Comparison of ENCODE assay signal across 29 mouse cellular contexts in the genomic region with DNA sequence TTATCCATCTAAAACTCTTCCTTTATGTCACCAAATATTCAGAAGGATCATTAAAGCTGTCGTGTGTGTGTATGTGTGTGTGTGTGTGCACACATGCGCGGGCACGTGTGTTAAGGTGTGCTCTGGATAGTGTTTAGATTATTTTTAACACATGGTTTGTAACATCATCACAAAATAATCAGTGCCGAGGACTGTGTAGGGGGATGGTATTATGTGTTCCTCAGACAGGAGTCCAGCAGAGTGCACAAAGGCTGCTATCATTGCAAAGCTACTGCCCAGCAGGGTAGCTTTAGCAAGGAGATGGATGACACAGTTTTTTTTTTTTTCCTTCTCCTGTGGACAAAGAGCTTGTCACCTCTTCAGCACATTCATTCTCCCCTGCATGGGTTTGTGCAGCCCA.
A peak's percentile ranks its signal among the peaks of the same experiment; 100 is the strongest.
DNase-seq lines count a peak whose midpoint lies in the region; ATAC-seq lines count a peak whose summit lies in the region.
"Had no signal": no experiment of that assay in that cellular context is flagged by ENCODE, and none has a peak within 500 bp of the region (broad histone marks: within the 10 kb centered on the region; RNA-seq: fewer than 3 reads in every experiment).

No protein-coding gene starts in this region.

- H3K27me3 ChIP-seq in forebrain, embryonic 13.5 days = no peaks in the 10 kb centered on the region
- no peaks in the 10 kb centered on the region for H3K27me3 ChIP-seq in forebrain, embryonic 10.5 days (ENCODE audit: poor library complexity, severe bottlenecking)
- no peaks in the 10 kb centered on the region for H3K27me3 ChIP-seq in neural tube, embryonic 11.5 days (ENCODE audit: control insufficient read depth, insufficient read depth, low read length)
- no peaks in the 10 kb centered on the region for H3K27me3 ChIP-seq in neural tube, embryonic 15.5 days (replicated peaks)
- no peaks in the 10 kb centered on the region for H3K27me3 ChIP-seq in midbrain, embryonic 12.5 days
- H3K27me3 ChIP-seq in neural tube, embryonic 14.5 days (ENCODE audit: control insufficient read depth, insufficient read depth, low read length) = no peaks in the 10 kb centered on the region
- H3K27me3 ChIP-seq: heart, embryonic 13.5 days; limb, embryonic 12.5 days; liver, embryonic 15.5 days; Patski had no signal

- H3K4me2 ChIP-seq in forebrain, embryonic 13.5 days = no peak overlapping the region
- no peak overlapping the region for H3K4me2 ChIP-seq in neural tube, embryonic 11.5 days (ENCODE audit: low read depth)
- no peak overlapping the region for H3K4me2 ChIP-seq in neural tube, embryonic 15.5 days
- H3K4me2 ChIP-seq in midbrain, embryonic 12.5 days (replicated peaks) = no peak overlapping the region
- H3K4me2 ChIP-seq in neural tube, embryonic 14.5 days (ENCODE audit: low read depth, low read length) = no peak overlapping the region
- H3K4me2 ChIP-seq: heart, embryonic 13.5 days; limb, embryonic 12.5 days; liver, embryonic 15.5 days; lung, embryonic 14.5 days had no signal

- no peak overlapping the region for H3K4me3 ChIP-seq in forebrain, embryonic 13.5 days
- no peak overlapping the region for H3K4me3 ChIP-seq in forebrain, embryonic 10.5 days
- no peak overlapping the region for H3K4me3 ChIP-seq in neural tube, embryonic 11.5 days (ENCODE audit: low read depth, low read length)
- no peak overlapping the region for H3K4me3 ChIP-seq in neural tube, embryonic 15.5 days (replicated peaks)
- H3K4me3 ChIP-seq in midbrain, embryonic 12.5 days = no peak overlapping the region
- no peak overlapping the region for H3K4me3 ChIP-seq in neural tube, embryonic 14.5 days (ENCODE audit: low read depth, low read length)
- H3K4me3 ChIP-seq: heart, embryonic 13.5 days; layer of hippocampus, adult 2 months; limb, embryonic 12.5 days; liver, embryonic 15.5 days; myocyte had no signal

- no peak for DNase-seq in forebrain, embryonic 10.5 days (ENCODE audit: extremely low spot score, low spot score)
- peak; percentile 20 for DNase-seq in neural tube, embryonic 11.5 days (ENCODE audit: low spot score)
- no peak for DNase-seq in left cerebral cortex, postnatal 4 days
- DNase-seq in adrenal gland, postnatal 4 days (ENCODE audit: low spot score in 2 of 2) = no peak
- DNase-seq: adrenal gland, postnatal 10 days; cerebellum, adult 11-12 months; cerebellum, adult 9-11 months; forebrain, postnatal 0 days; gastrocnemius, postnatal 10 days; heart, postnatal 10 days; kidney, adult 18-20 months; kidney, postnatal 36 days; lung, embryonic 14.5 days; lung, postnatal 14 days; right cerebral cortex, adult 18-20 months; thymus, adult 18-20 months; thymus, postnatal 25 days had no signal

- no peaks in the 10 kb centered on the region for H3K9me3 ChIP-seq in forebrain, embryonic 13.5 days (replicated peaks)
- no peaks in the 10 kb centered on the region for H3K9me3 ChIP-seq in forebrain, embryonic 10.5 days
- no peaks in the 10 kb centered on the region for H3K9me3 ChIP-seq in neural tube, embryonic 11.5 days (ENCODE audit: control insufficient read depth, low read length)
- no peaks in the 10 kb centered on the region for H3K9me3 ChIP-seq in neural tube, embryonic 15.5 days (replicated peaks)
- no peaks in the 10 kb centered on the region for H3K9me3 ChIP-seq in midbrain, embryonic 12.5 days
- H3K9me3 ChIP-seq in neural tube, embryonic 14.5 days (ENCODE audit: control insufficient read depth, low read length) = no peaks in the 10 kb centered on the region
- H3K9me3 ChIP-seq: heart, embryonic 13.5 days; limb, embryonic 12.5 days; liver, embryonic 15.5 days had no signal

- WGBS in forebrain, embryonic 13.5 days = 74% methylated on average over 5 of the region's 5 CpGs
- WGBS in forebrain, embryonic 10.5 days = 75% methylated on average over 5 of the region's 5 CpGs
- WGBS in neural tube, embryonic 11.5 days = 58% methylated on average over 5 of the region's 5 CpGs
- 62% methylated on average over 5 of the region's 5 CpGs for WGBS in neural tube, embryonic 15.5 days
- WGBS in midbrain, embryonic 12.5 days = 65% methylated on average over 5 of the region's 5 CpGs
- 59% methylated on average over 5 of the region's 5 CpGs for WGBS in neural tube, embryonic 14.5 days

- 0 out of 2 replicates have a peak, but pooled peaks have one; percentile 50 for ATAC-seq in forebrain, embryonic 13.5 days
- ATAC-seq in neural tube, embryonic 11.5 days (ENCODE audit: insufficient read depth, low FRiP score, low TSS enrichment) = peak; percentile 80
- no peak for ATAC-seq in neural tube, embryonic 15.5 days (ENCODE audit: low FRiP score)
- peak; percentile 41; the same call in 1 of the 2 replicates for ATAC-seq in midbrain, embryonic 12.5 days (ENCODE audit: low FRiP score, low read depth)
- peak; percentile 46; the same call in 1 of the 2 replicates for ATAC-seq in neural tube, embryonic 14.5 days (ENCODE audit: low read depth)
- ATAC-seq: forebrain, postnatal 0 days; inflammation-experienced regulatory T-cells, adult 6 months; Patski had no signal

- H3K27ac ChIP-seq in forebrain, embryonic 13.5 days = no peak overlapping the region
- no peak overlapping the region for H3K27ac ChIP-seq in forebrain, embryonic 10.5 days
- H3K27ac ChIP-seq in neural tube, embryonic 11.5 days (ENCODE audit: low read depth, low read length) = no peak overlapping the region
- H3K27ac ChIP-seq in neural tube, embryonic 15.5 days (replicated peaks) = no peak overlapping the region
- H3K27ac ChIP-seq in midbrain, embryonic 12.5 days (replicated peaks) = no peak overlapping the region
- no peak overlapping the region for H3K27ac ChIP-seq in neural tube, embryonic 14.5 days (ENCODE audit: low read depth, low read length)
- H3K27ac ChIP-seq: heart, embryonic 13.5 days; layer of hippocampus, adult 2 months; limb, embryonic 12.5 days; liver, embryonic 15.5 days; stomach, postnatal 0 days had no signal

- H3K36me3 ChIP-seq in forebrain, embryonic 13.5 days (ENCODE audit: poor library complexity, severe bottlenecking) = no peaks in the 10 kb centered on the region
- H3K36me3 ChIP-seq in forebrain, embryonic 10.5 days (replicated peaks) = no peaks in the 10 kb centered on the region
- H3K36me3 ChIP-seq in neural tube, embryonic 11.5 days (ENCODE audit: control insufficient read depth, insufficient read depth, low read length) = no peaks in the 10 kb centered on the region
- no peaks in the 10 kb centered on the region for H3K36me3 ChIP-seq in neural tube, embryonic 15.5 days
- no peaks in the 10 kb centered on the region for H3K36me3 ChIP-seq in midbrain, embryonic 12.5 days
- H3K36me3 ChIP-seq in neural tube, embryonic 14.5 days (ENCODE audit: control insufficient read depth, insufficient read depth, low read length) = no peaks in the 10 kb centered on the region
- H3K36me3 ChIP-seq: heart, embryonic 13.5 days; limb, embryonic 12.5 days; liver, embryonic 15.5 days had no signal

- no peak overlapping the region for H3K9ac ChIP-seq in forebrain, embryonic 13.5 days
- no peak overlapping the region for H3K9ac ChIP-seq in neural tube, embryonic 11.5 days (ENCODE audit: low read length)
- H3K9ac ChIP-seq in neural tube, embryonic 15.5 days (replicated peaks) = no peak overlapping the region
- no peak overlapping the region for H3K9ac ChIP-seq in midbrain, embryonic 12.5 days (replicated peaks)
- no peak overlapping the region for H3K9ac ChIP-seq in neural tube, embryonic 14.5 days (replicated peaks; ENCODE audit: low read depth, low read length)
- H3K9ac ChIP-seq: forebrain, postnatal 0 days; heart, embryonic 13.5 days; limb, embryonic 12.5 days; liver, embryonic 15.5 days; lung, embryonic 14.5 days had no signal

- intact Hi-C loops in left cerebral cortex, postnatal 4 days (cut with DNase I) = no loop called here

- no peaks in the 10 kb centered on the region for H3K4me1 ChIP-seq in forebrain, embryonic 13.5 days
- peaks cover 14% of the 10 kb centered on the region for H3K4me1 ChIP-seq in forebrain, embryonic 10.5 days
- H3K4me1 ChIP-seq in neural tube, embryonic 11.5 days (ENCODE audit: control insufficient read depth, insufficient read depth, low read length) = no peaks in the 10 kb centered on the region; the same call in 1 of the 2 replicates
- H3K4me1 ChIP-seq in neural tube, embryonic 15.5 days = no peaks in the 10 kb centered on the region
- H3K4me1 ChIP-seq in midbrain, embryonic 12.5 days = peaks cover 6% of the 10 kb centered on the region; the same call in 1 of the 2 replicates
- 0 out of 2 replicates have a peak, but pooled peaks cover 2% of the 10 kb centered on the region for H3K4me1 ChIP-seq in neural tube, embryonic 14.5 days (ENCODE audit: control insufficient read depth, insufficient read depth, low read length)
- H3K4me1 ChIP-seq: heart, embryonic 13.5 days; limb, embryonic 12.5 days; liver, embryonic 15.5 days had no signal
